Mouse (Mus musculus) hindbrain, embryonic 13.5 days (tissue): ENCODE measurements around the gene Rsph4a. TPM values are rescaled to one million over a fixed set of nuclear protein-coding genes. Genes with fewer than 3 reads are reported as not detected.
A peak's percentile ranks its signal among the peaks of the same experiment; 100 is the strongest.
"Not testable (repeated sequence)": the region's sequence is repeated elsewhere in the genome, so short reads cannot be mapped to it uniquely, and the experiment has no call there.

Source experiments
- ATAC-seq: fragments of 200-750 bp; cut with Nextera tagmentation; 2 replicates; pipeline ENCODE4 v1.8.0; 2017; ENCODE audit warnings: moderate TSS enrichment; ENCODE audit not compliant: low FRiP score
- H3K27ac ChIP-seq: fragments of 300-500 bp; sonication (generic); 2 replicates; pipeline ENCODE4 v1.5.1; 2015; ENCODE audit warnings: inconsistent platforms, mild to moderate bottlenecking, moderate library complexity
- H3K27me3 ChIP-seq: fragments of 300-500 bp; sonication (generic); 2 replicates; pipeline ENCODE4 v1.6.1; 2015; ENCODE audit warnings: mild to moderate bottlenecking, inconsistent platforms
- H3K36me3 ChIP-seq: fragments of 300-500 bp; sonication (generic); 2 replicates; pipeline ENCODE4 v1.6.1; 2015; ENCODE audit warnings: mild to moderate bottlenecking, inconsistent platforms
- H3K4me1 ChIP-seq: fragments of 300-500 bp; sonication (generic); replicated peaks from 2 replicates; pipeline ENCODE4 v1.6.1; 2015; ENCODE audit warnings: inconsistent platforms
- H3K4me2 ChIP-seq: fragments of 300-500 bp; sonication (generic); 2 replicates; pipeline ENCODE4 v1.6.1; 2015; ENCODE audit warnings: inconsistent platforms, mild to moderate bottlenecking, moderate library complexity
- H3K4me3 ChIP-seq: fragments of 300-500 bp; sonication (generic); 2 replicates; pipeline ENCODE4 v1.5.1; 2015; ENCODE audit warnings: mild to moderate bottlenecking, inconsistent platforms
- H3K9ac ChIP-seq: fragments of 300-500 bp; sonication (generic); 2 replicates; pipeline ENCODE4 v1.6.1; 2015; ENCODE audit warnings: mild to moderate bottlenecking, inconsistent platforms
- H3K9me3 ChIP-seq: fragments of 300-500 bp; sonication (generic); 2 replicates; pipeline ENCODE4 v1.6.1; 2016; ENCODE audit warnings: inconsistent platforms
- WGBS: fragments of 180-500 bp; shearing (Covaris S2); methylation state at CpG from one replicate; pipeline ENCODE4 v1.1.7; 2015; 5-methylcytosine and 5-hydroxymethylcytosine counted together
- polyA plus RNA-seq: library from polyadenylated mRNA; unstranded; fragments of >200 nt; fragmentation: Nextera tagmentation; extraction: Ambion mirVana; gene quantifications from 2 replicates; pipeline ENCODE4 v1.2.1, GENCODE M21; 2015

The Rsph4a gene
- polyA plus RNA-seq: 0.41 and 1.2 TPM in 2 replicates

- 7% methylated on average over 17 of the region's 17 CpGs for WGBS
- no peaks in the 10 kb centered on the region for H3K36me3 ChIP-seq
- no peak within 1 kb of the TSS for H3K27ac ChIP-seq
- peak within 1 kb of the TSS; percentile 63 for H3K4me2 ChIP-seq
- peak within 1 kb of the TSS; percentile 46; the same call in 1 of the 2 replicates for H3K9ac ChIP-seq
- ATAC-seq: peak; percentile 100
- H3K4me1 ChIP-seq: peaks cover 6% of the 10 kb centered on the region
- peak within 1 kb of the TSS; percentile 40 for H3K4me3 ChIP-seq
- no peaks in the 10 kb centered on the region for H3K9me3 ChIP-seq
- no peaks in the 10 kb centered on the region for H3K27me3 ChIP-seq
Measured at GRCm38 (mm10) chr10:33904530-33905481, at the start of gene Rsph4a. Gene Rsph4a (plus strand): TSS chr10:33905111.

- no peaks in the 10 kb centered on the region for H3K27me3 ChIP-seq
- H3K9me3 ChIP-seq: no peaks in the 10 kb centered on the region
- no peak within 1 kb of the TSS for H3K4me3 ChIP-seq
- H3K27ac ChIP-seq: no peak within 1 kb of the TSS
- H3K9ac ChIP-seq: no peak within 1 kb of the TSS
- H3K4me1 ChIP-seq: no peaks in the 10 kb centered on the region
- no peaks in the 10 kb centered on the region for H3K36me3 ChIP-seq
- no peak within 1 kb of the TSS for H3K4me2 ChIP-seq
- ATAC-seq: no peak
Measured at GRCm38 (mm10) chr10:33857421-33857820, 47.5 kb upstream of the Rsph4a start, which contains the start of gene Sult3a1. Gene Sult3a1 (plus strand): TSS chr10:33857721.

DNA sequence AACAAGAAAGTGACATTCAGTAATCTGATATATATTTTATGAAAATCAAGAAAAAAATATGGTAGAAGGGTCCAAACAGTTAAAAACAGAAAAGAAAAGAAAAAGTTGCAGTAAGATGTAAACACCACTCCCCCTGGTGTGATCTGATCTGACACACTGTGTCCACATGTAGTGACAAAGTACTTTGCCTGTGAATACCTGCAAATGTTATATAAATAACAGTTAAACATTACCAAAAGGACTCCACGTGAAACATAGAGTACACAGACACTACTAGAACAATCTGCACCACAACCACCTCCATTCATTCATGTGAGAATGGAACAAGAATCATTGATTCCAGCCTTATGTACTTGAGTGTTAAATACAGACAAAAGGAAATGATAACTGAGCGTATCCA, 38.9 kb upstream of the Rsph4a start:
- no peaks in the 10 kb centered on the region for H3K4me1 ChIP-seq
- no peaks in the 10 kb centered on the region for H3K9me3 ChIP-seq
- H3K4me2 ChIP-seq: no peak overlapping the region
- no peak for ATAC-seq
- no peak overlapping the region for H3K9ac ChIP-seq
- H3K27me3 ChIP-seq: no peaks in the 10 kb centered on the region
- no peaks in the 10 kb centered on the region for H3K36me3 ChIP-seq
- 75% methylated on average over 2 of the region's 2 CpGs for WGBS
- H3K27ac ChIP-seq: no peak overlapping the region
- no peak overlapping the region for H3K4me3 ChIP-seq

GRCm38 (mm10) chr10:33870441-33870840, 34.5 kb upstream of the Rsph4a start:
- no peak overlapping the region for H3K9ac ChIP-seq
- no peaks in the 10 kb centered on the region for H3K4me1 ChIP-seq
- H3K9me3 ChIP-seq: no peaks in the 10 kb centered on the region
- 30% methylated on average over 1 of the region's 1 CpGs for WGBS
- no peaks in the 10 kb centered on the region for H3K36me3 ChIP-seq
- no peak for ATAC-seq
- H3K27ac ChIP-seq: no peak overlapping the region
- H3K4me3 ChIP-seq: no peak overlapping the region
- no peaks in the 10 kb centered on the region for H3K27me3 ChIP-seq
- H3K4me2 ChIP-seq: no peak overlapping the region

DNA sequence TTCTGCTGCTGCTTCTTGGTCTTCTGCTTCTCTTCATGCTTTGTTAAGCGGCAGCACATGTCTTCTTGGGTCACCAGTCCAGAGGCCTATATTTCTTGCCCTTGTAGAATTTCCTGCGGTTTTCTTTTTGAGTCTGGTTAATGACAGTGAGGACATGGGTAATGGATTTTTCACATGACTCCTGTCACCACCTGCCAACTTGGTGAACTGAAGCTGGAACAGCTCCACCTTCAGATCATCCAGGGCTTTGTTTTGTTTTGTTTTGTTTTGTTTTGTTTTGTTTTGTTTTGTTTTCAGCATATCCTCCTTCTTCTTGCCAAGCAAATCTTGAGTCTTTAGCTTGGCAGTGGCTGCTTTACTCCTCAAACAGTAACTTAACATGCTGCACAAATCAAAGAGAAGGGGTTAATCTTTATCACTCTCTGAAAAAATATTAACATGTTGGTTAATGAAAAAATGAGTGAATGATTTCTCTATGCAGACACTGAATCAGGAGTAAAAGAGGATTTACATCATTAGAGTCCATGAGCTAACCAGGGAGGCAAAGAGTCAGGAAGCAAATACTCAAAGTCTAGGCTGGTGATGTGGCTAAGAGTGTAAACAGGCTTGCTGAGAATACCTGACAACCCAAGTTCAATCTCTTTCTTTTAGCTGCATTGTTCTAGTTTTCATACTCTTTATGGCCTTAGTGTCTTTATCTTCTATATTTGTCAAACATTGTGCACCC, 32.1 kb upstream of the Rsph4a start:
- Histone ChIP-seq H3K4me3 (no peak overlapping the region), H3K36me3 (no peaks in the 10 kb centered on the region), H3K4me1 (no peaks in the 10 kb centered on the region), H3K9ac (no peak overlapping the region), H3K27ac (no peak overlapping the region), H3K4me2 (no peak overlapping the region), H3K9me3 (no peaks in the 10 kb centered on the region), H3K27me3 (no peaks in the 10 kb centered on the region)
- 93% methylated on average over 2 of the region's 2 CpGs for WGBS
- ATAC-seq: no peak

- H3K4me1 ChIP-seq, H3K36me3 ChIP-seq, H3K4me2 ChIP-seq, H3K27ac ChIP-seq, H3K4me3 ChIP-seq, H3K9ac ChIP-seq, H3K27me3 ChIP-seq, H3K9me3 ChIP-seq, ATAC-seq: not testable (repeated sequence)
- 77% methylated on average over 2 of the region's 2 CpGs for WGBS
Measured at GRCm38 (mm10) chr10:33882411-33882810, 22.5 kb upstream of the Rsph4a start.

DNA sequence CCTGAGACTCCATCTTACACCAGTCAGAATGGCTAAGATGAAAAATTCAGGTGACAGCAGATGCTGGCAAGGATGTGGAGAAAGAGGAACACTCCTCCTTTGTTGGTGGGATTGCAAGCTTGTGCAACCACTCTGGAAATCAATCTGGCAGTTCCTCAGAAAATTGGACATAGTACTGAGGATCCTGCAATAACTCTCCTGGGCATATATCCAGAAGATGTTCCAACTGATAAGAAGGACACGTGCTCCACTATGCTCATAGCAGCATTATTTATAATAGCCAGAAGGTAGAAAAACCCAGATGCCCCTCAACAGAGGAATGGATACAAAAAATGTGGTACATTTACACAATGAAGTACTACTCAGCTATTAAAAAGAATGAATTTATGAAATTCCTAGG, 3.4 kb upstream of the Rsph4a start:
- not testable (repeated sequence) for H3K4me1 ChIP-seq, H3K9ac ChIP-seq, H3K9me3 ChIP-seq, H3K36me3 ChIP-seq, H3K27me3 ChIP-seq, ATAC-seq, H3K4me3 ChIP-seq, H3K27ac ChIP-seq, H3K4me2 ChIP-seq
- 83% methylated on average over 1 of the region's 1 CpGs for WGBS

DNA sequence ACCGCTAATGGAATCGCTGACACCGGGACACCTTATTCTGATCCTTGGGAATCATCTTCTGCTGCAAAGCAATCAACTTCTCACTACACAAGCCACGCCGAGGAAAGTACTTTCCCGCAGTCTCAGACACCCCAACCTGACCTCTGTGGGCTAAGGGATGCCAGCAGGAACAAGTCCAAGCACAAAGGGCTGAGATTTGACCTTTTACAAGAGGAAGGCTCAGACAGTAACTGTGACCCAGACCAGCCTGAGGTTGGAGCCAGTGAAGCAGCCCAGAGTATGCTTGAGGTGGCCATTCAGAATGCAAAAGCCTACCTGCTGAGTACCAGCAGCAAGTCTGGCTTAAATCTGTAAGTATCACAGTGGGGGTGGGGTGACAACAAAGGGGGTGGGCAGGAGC, 578 bp downstream of the Rsph4a start:
- Histone ChIP-seq H3K9ac (0 out of 2 replicates have a peak overlapping the region, but pooled peaks have one; percentile 46), H3K4me2 (peak overlapping the region; percentile 63), H3K36me3 (no peaks in the 10 kb centered on the region), H3K27me3 (no peaks in the 10 kb centered on the region), H3K9me3 (no peaks in the 10 kb centered on the region), H3K27ac (no peak overlapping the region), H3K4me3 (peak overlapping the region; percentile 40), H3K4me1 (peaks cover 6% of the 10 kb centered on the region)
- WGBS: 4% methylated on average over 6 of the region's 6 CpGs
- ATAC-seq: no peak

DNA sequence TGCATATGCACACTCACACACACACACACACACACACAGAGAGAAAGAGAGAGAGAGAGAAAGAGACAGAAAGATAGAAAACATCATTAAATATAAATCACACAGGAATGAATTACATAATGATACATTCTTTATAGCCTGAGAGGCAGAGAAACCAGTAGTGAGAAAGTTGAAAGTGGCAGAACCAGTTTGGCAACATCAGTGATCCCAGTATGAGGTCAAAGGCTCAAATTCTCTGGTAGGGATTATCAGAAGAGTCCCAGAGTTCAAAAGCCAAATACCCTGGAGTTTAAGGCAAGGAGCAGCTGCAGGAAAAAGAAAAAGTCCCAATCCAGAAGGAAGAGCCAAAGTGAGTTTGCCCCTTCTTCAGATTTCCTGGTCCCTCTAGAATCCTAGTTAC, 35.8 kb downstream of the Rsph4a start:
- Histone ChIP-seq H3K4me2 (no peak overlapping the region), H3K9ac (no peak overlapping the region), H3K36me3 (peaks cover 71% of the 10 kb centered on the region), H3K4me3 (no peak overlapping the region), H3K27ac (no peak overlapping the region), H3K4me1 (peaks cover 5% of the 10 kb centered on the region), H3K27me3 (no peaks in the 10 kb centered on the region), H3K9me3 (no peaks in the 10 kb centered on the region)
- ATAC-seq: no peak

DNA sequence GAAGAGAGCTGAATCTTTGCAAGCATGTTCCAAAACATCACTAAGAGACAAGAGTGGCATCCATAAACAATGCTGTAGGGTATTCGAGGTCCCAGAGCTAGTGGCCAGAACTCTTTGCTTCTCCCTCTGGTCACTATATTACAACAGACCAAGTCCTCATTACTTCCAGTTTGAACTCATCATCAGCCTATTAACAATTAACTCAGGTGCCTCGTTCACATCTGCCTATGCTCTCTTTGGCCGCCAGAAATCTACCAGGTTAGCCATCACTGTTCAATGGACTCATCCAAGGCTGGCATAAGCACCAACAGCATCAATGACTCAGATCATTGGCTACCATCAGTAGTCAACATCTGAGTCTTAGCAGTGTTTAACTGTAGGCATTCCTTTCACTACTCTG, 40.5 kb downstream of the Rsph4a start:
- ATAC-seq: no peak
- H3K36me3 ChIP-seq: peaks cover 48% of the 10 kb centered on the region
- no peaks in the 10 kb centered on the region for H3K27me3 ChIP-seq
- no peaks in the 10 kb centered on the region for H3K9me3 ChIP-seq
- H3K27ac ChIP-seq: no peak overlapping the region
- H3K9ac ChIP-seq: no peak overlapping the region
- WGBS: 91% methylated on average over 3 of the region's 3 CpGs
- H3K4me3 ChIP-seq: no peak overlapping the region
- no peak overlapping the region for H3K4me2 ChIP-seq
- peaks cover 17% of the 10 kb centered on the region for H3K4me1 ChIP-seq

DNA sequence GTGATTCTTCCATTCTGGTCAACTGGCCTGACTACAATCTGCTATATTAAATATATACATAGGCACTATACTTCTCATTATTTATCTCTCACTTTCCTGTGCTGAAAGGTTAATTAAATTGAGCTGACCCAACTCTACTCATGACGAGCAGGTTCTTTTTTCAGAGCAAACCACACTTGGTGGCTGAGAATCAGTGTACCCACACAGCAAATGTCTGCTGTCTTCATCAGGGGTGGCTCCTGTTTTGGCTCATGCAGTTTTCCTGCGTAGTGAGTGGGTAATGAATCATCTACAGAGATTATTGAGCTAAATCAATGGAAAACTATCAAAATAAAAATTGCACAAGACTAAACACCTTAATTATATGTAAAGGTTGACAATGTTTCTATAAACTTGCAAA, 41.4 kb downstream of the Rsph4a start:
- ATAC-seq: no peak
- H3K27me3 ChIP-seq: no peaks in the 10 kb centered on the region
- H3K27ac ChIP-seq: no peak overlapping the region
- peaks cover 39% of the 10 kb centered on the region for H3K36me3 ChIP-seq
- H3K4me2 ChIP-seq: no peak overlapping the region
- 86% methylated on average over 2 of the region's 2 CpGs for WGBS
- no peaks in the 10 kb centered on the region for H3K9me3 ChIP-seq
- H3K9ac ChIP-seq: no peak overlapping the region
- H3K4me3 ChIP-seq: no peak overlapping the region
- peaks cover 19% of the 10 kb centered on the region for H3K4me1 ChIP-seq

DNA sequence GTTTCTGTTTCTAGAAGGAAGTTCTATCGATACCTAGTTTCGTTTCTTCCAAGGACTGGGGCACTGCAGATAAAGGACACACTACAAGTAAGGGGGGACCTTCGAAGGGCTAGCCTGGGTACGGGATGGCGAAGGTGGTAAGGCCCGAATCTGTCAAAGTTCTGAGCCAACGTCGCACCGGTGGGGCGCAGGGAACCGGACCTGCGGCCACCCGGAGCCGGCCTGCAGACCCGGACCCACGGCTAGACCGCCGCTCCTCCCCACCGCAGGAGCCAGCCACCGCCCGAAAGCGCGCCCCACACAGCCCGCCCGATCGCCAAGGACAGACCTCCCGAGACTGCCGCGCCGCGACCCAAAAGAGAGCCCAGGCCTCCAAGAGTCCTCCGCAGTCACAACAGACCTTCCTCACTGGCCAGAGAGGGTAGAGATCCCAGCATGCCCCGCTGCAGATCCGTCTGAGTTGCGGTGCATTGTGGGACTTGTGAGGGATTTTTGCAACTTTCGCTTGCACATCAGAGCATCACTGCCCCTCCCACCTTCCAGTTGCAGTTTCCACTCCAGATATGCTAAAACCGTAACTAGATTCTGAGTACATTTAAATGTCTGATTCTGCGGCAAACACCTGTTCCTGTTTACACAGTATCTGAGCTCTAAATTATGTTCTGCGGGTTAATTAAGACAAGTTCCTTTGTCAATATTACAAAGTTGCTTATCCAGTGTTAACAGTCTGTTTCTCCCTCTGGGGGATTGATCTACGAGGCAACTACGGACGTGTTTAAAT, 46.1 kb downstream of the Rsph4a start, which contains the start of gene Zup1:
Gene Zup1, minus strand, starts transcription at position 467 of the 781 bp plus-strand sequence.
- ATAC-seq: peak; percentile 97
- peaks cover 11% of the 10 kb centered on the region; the same call in 1 of the 2 replicates for H3K36me3 ChIP-seq
- H3K4me3 ChIP-seq: peak within 1 kb of the TSS; percentile 77
- WGBS: 4% methylated on average over 42 of the region's 42 CpGs
- peak within 1 kb of the TSS; percentile 71 for H3K4me2 ChIP-seq
- H3K27me3 ChIP-seq: no peaks in the 10 kb centered on the region
- H3K4me1 ChIP-seq: peaks cover 11% of the 10 kb centered on the region
- H3K9ac ChIP-seq: peak within 1 kb of the TSS; percentile 89
- H3K27ac ChIP-seq: peak within 1 kb of the TSS; percentile 82
- no peaks in the 10 kb centered on the region for H3K9me3 ChIP-seq
